Mouse (Mus musculus) liver, postnatal 0 days (tissue): ENCODE measurements around the gene Bnipl. TPM values are rescaled to one million over a fixed set of nuclear protein-coding genes. Genes with fewer than 3 reads are reported as not detected.
"Not testable (repeated sequence)": the region's sequence is repeated elsewhere in the genome, so short reads cannot be mapped to it uniquely, and the experiment has no call there.

ENCODE experiments used
- ATAC-seq: fragments of 200-750 bp; cut with Nextera tagmentation; 2 replicates; pipeline ENCODE4 v1.8.0; 2017; ENCODE audit warnings: mild to moderate bottlenecking, moderate library complexity
- DNase-seq: peaks from one replicate; pipeline ENCODE4 v3.0.0-alpha.2; 2016
- H3K27ac ChIP-seq: fragments of 300-500 bp; sonication (generic); 2 replicates; pipeline ENCODE4 v1.5.1; 2014; ENCODE audit warnings: antibody characterized with exemption, moderate library complexity, mild to moderate bottlenecking, low read depth
- H3K27me3 ChIP-seq: fragments of 300-500 bp; sonication (generic); 2 replicates; pipeline ENCODE4 v1.6.1; 2014; ENCODE audit warnings: low read length, control low read depth, mixed read lengths; ENCODE audit not compliant: insufficient read depth
- H3K36me3 ChIP-seq: fragments of 300-500 bp; sonication (generic); replicated peaks from 2 replicates; pipeline ENCODE4 v1.6.1; 2014; ENCODE audit warnings: mild to moderate bottlenecking, control low read depth, low read length, moderate library complexity, mixed read lengths; ENCODE audit not compliant: insufficient read depth
- H3K4me1 ChIP-seq: fragments of 300-500 bp; sonication (generic); 2 replicates; pipeline ENCODE4 v1.6.1; 2014; ENCODE audit warnings: antibody characterized with exemption, mild to moderate bottlenecking, control low read depth; ENCODE audit not compliant: insufficient read depth
- H3K4me2 ChIP-seq: fragments of 300-500 bp; sonication (generic); 2 replicates; pipeline ENCODE4 v1.6.1; 2014; ENCODE audit warnings: low read depth, mild to moderate bottlenecking, low read length, moderate library complexity, mixed read lengths
- H3K4me3 ChIP-seq: fragments of 300-500 bp; sonication (generic); 2 replicates; pipeline ENCODE4 v1.5.1; 2014; ENCODE audit warnings: low read depth, low read length
- H3K9ac ChIP-seq: fragments of 300-500 bp; sonication (generic); replicated peaks from 2 replicates; pipeline ENCODE4 v1.6.1; 2014; ENCODE audit warnings: mild to moderate bottlenecking, moderate library complexity
- H3K9me3 ChIP-seq: fragments of 300-500 bp; sonication (generic); 2 replicates; pipeline ENCODE4 v1.6.1; 2016; ENCODE audit warnings: mild to moderate bottlenecking, control low read depth, low read length, mixed read lengths
- CTCF ChIP-seq: sonication (generic); IDR thresholded peaks from 2 replicates; pipeline ENCODE4 v1.5.1; 2016; ENCODE audit warnings: antibody characterized with exemption, low read depth
- EP300 ChIP-seq: IDR thresholded peaks from 2 replicates; pipeline ENCODE4 v1.6.1; 2016; ENCODE audit warnings: antibody characterized with exemption, low read depth, mild to moderate bottlenecking
- WGBS: fragments of 180-500 bp; shearing (Covaris S2); extraction: QIAGEN DNeasy Blood & Tissue Kit; methylation state at CpG from one replicate; pipeline ENCODE4 v1.1.7; 2014; ENCODE audit not compliant: insufficient replicate concordance; 5-methylcytosine and 5-hydroxymethylcytosine counted together
- polyA plus RNA-seq: library from polyadenylated mRNA; unstranded; fragments of >200 nt; fragmentation: Nextera tagmentation; extraction: Ambion mirVana; gene quantifications from 2 replicates; pipeline ENCODE4 v1.2.1, GENCODE M21; 2015

Gene Bnipl
- polyA plus RNA-seq, 1 experiment from 2014 or later: not detected

DNA sequence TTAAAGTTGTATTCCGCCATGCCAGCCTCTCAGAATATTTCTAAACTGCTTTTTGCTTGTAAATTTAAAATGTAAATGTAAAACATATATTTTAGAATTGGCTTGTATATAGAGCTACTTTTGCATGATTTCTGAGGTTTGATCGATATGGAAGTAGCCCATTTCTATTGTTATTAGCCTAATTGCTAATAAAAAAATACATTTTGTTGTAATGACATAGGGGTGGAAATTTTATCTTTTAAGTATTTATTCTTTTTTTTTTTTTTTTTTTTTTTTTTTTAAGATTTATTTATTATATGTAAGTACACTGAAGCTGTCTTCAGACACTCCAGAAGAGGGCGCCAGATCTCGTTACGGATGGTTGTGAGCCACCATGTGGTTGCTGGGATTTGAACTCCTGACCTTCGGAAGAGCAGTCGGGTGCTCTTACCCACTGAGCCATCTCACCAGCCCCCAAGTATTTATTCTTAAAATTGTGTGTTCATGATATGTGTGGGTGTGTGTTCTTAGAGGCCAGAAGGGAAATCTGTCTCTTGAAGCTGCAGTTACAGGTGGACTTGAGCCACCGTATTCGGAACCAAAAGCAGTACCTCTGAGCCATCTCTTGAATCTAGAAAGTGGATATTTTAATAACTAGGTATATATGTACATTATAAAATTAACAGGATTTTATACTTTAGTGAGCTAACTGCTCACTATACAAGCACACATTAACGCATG lies 37.9 kb downstream of the Bnipl start:
- peaks cover 15% of the 10 kb centered on the region for H3K4me1 ChIP-seq
- H3K9me3 ChIP-seq, DNase-seq, H3K4me3 ChIP-seq, ATAC-seq, H3K4me2 ChIP-seq, H3K9ac ChIP-seq, H3K27me3 ChIP-seq: not testable (repeated sequence)
- H3K27ac ChIP-seq: peak overlapping the region; percentile 35; the same call in 1 of the 2 replicates
- 81% methylated on average over 7 of the region's 10 CpGs for WGBS
- H3K36me3 ChIP-seq: peaks cover 33% of the 10 kb centered on the region
- peak; percentile 12; the same call in 1 of the 2 replicates for TF ChIP-seq CTCF

DNA sequence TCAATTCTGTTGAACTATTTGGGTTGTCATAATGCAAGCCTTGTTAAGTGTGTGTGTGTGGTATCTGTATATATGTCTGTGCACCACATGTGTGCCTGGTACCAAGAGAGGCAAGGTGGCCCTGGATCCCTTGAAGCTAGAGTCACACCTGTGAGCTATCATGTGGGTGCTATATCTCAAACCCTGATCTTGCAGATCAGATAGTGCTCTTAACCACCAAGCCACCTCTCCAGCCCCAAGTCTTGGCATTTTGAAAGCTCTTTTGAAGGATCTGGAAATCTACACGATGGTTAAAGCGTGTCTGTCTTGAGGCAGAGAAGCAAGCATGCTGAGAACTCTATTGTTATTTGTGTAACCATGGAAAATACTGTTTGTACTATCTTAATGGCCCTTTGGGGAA lies 40.4 kb downstream of the Bnipl start:
- no peak overlapping the region for H3K9ac ChIP-seq
- TF ChIP-seq CTCF: no peak
- TF ChIP-seq EP300: no peak
- H3K4me2 ChIP-seq: no peak overlapping the region
- H3K27me3 ChIP-seq: no peaks in the 10 kb centered on the region
- H3K9me3 ChIP-seq: no peaks in the 10 kb centered on the region
- no peak overlapping the region for H3K4me3 ChIP-seq
- no peak for ATAC-seq
- peaks cover 47% of the 10 kb centered on the region for H3K36me3 ChIP-seq
- no peak for DNase-seq
- H3K27ac ChIP-seq: no peak overlapping the region
- whole genome bisulfite sequencing: 83% methylated on average over 2 of the region's 2 CpGs
- peaks cover 6% of the 10 kb centered on the region for H3K4me1 ChIP-seq

DNA sequence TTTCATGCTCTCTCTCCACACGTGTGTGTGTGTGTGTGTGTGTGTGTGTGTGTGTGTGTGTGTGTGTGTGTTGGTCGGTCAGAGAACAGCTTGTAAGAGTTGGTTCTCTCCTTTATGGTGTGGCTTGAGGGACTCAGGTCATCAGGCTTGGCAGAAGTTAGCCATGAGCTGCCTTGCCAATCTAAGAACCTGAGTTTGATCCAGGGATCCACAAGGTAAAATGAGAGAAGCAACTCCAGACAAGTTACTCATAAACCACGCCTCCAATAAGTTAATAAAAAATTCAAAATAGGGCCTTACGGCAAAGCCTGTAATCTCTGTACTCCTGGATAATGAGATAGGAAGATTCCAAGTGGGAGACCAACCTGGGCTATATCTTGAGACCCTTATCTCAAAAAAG lies 42.7 kb downstream of the Bnipl start:
- H3K4me1 ChIP-seq: no peaks in the 10 kb centered on the region; the same call in 1 of the 2 replicates
- peaks cover 56% of the 10 kb centered on the region for H3K36me3 ChIP-seq
- no peak for ATAC-seq
- H3K4me3 ChIP-seq: no peak overlapping the region
- no peak for DNase-seq
- TF ChIP-seq EP300 (no peak), CTCF (no peak)
- 72% methylated on average over 4 of the region's 4 CpGs for WGBS
- no peak overlapping the region for H3K27ac ChIP-seq
- no peak overlapping the region for H3K4me2 ChIP-seq
- no peaks in the 10 kb centered on the region for H3K9me3 ChIP-seq
- H3K9ac ChIP-seq: no peak overlapping the region
- no peaks in the 10 kb centered on the region for H3K27me3 ChIP-seq

DNA sequence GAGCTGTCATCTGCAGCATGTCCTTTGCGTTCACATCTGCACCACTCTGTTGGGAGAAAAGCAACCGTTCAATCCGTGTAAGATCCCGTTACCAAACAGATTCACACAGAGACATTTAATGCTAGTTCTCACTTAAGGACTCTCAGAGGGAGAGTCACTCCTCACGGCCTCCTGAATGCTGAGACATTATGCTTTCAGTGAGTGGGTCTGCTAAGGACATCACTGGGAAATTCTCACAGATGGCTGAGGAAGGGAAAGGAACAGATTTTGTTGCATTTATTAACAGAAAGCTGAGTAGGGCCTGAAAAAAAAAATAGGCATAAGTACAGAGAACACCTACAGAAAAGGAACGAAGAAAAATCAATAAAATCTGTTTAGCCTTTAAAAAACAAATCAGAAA lies 47.1 kb downstream of the Bnipl start:
- Histone ChIP-seq H3K9ac (no peak overlapping the region), H3K4me3 (no peak overlapping the region), H3K9me3 (no peaks in the 10 kb centered on the region), H3K36me3 (peaks cover 83% of the 10 kb centered on the region), H3K27ac (no peak overlapping the region), H3K4me2 (no peak overlapping the region), H3K27me3 (no peaks in the 10 kb centered on the region), H3K4me1 (no peaks in the 10 kb centered on the region; the same call in 1 of the 2 replicates)
- 86% methylated on average over 6 of the region's 6 CpGs for WGBS
- no peak for DNase-seq
- TF ChIP-seq EP300 (no peak), CTCF (no peak)
- no peak for ATAC-seq

DNA sequence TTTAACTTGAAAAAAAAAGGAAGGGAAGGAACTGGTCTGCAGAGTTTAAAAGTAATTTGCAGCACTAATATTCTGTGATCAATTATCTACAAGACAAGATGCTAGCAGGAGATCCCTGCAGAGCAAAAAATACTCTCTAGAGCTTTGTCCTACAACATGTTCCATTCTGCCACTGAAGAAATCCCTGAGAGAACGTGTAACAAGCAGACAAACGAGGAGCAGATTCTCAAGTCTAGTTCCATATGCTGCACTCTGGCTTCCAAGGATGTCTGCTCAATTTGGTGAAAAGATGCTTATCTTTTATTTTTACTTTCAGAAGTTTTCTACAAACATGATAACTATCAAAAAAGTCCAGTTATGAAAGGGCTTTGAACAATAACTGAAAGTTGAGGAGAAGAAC lies 50.4 kb downstream of the Bnipl start:
- 86% methylated on average over 2 of the region's 2 CpGs for WGBS
- TF ChIP-seq EP300 (no peak), CTCF (no peak)

DNA sequence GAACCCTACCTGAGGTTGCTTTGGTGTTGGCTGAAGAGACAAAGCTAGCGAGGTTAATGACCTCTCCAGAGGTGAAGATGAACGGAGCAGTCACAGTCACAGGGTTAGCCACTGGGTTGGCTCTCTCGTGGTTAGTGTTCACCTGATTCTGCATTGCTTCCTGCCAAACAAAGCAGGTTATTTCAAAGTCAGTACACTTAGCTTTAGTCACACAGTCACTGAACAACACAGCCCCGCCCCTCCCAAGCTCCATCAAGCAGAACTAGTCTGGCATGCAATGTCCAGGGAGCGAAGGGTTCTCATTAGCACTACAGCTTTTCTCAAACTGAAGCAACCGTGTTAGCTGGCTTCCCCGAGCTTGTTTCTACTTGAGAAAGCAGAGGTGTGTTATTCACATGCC lies 50.9 kb downstream of the Bnipl start:
- no peak overlapping the region for H3K9ac ChIP-seq
- no peak overlapping the region for H3K4me3 ChIP-seq
- no peaks in the 10 kb centered on the region for H3K9me3 ChIP-seq
- no peaks in the 10 kb centered on the region for H3K27me3 ChIP-seq
- TF ChIP-seq CTCF (no peak), EP300 (no peak)
- 0 out of 2 replicates have a peak, but pooled peaks have one; percentile 35 for ATAC-seq
- DNase-seq: no peak
- H3K27ac ChIP-seq: no peak overlapping the region
- 83% methylated on average over 7 of the region's 7 CpGs for WGBS
- peaks cover 93% of the 10 kb centered on the region for H3K36me3 ChIP-seq
- H3K4me2 ChIP-seq: no peak overlapping the region
- no peaks in the 10 kb centered on the region for H3K4me1 ChIP-seq

More for the DNA sequence above, 50.4 kb downstream of the Bnipl start:
- Histone ChIP-seq H3K4me2 (no peak overlapping the region), H3K4me1 (no peaks in the 10 kb centered on the region), H3K27me3 (no peaks in the 10 kb centered on the region), H3K4me3 (no peak overlapping the region), H3K9me3 (no peaks in the 10 kb centered on the region), H3K9ac (no peak overlapping the region), H3K27ac (no peak overlapping the region), H3K36me3 (peaks cover 93% of the 10 kb centered on the region)
- DNase-seq: no peak
- no peak for ATAC-seq

DNA sequence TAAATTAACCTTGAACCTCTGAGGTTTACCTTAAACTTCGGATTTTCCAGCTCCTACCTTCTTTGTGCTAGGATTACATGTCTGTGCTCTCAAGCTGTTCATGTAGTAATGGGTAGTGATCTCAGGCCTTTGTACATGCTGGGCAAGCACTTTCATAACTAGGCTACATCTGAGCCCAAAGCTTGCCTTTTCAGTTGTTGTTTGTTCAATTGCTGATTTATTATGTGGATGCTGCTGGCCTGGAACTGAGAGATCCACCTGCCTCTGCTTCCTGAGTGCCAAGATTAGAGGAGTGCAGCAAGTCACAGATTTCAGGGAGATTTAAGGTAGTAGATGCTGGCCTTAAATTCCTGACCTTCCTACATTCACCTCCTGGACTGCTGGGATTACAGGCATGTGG lies 51.9 kb downstream of the Bnipl start:
- TF ChIP-seq CTCF (no peak), EP300 (no peak)
- Histone ChIP-seq H3K27ac (no peak overlapping the region), H3K27me3 (no peaks in the 10 kb centered on the region), H3K4me1 (no peaks in the 10 kb centered on the region), H3K36me3 (peaks cover 93% of the 10 kb centered on the region), H3K9me3 (no peaks in the 10 kb centered on the region), H3K4me3 (no peak overlapping the region), H3K4me2 (no peak overlapping the region), H3K9ac (no peak overlapping the region)
- ATAC-seq: no peak
- no peak for DNase-seq
- 79% methylated on average over 1 of the region's 1 CpGs for WGBS
